Mouse (Mus musculus): ENCODE measurements around the gene Tmem131l. TPM values are rescaled to one million over a fixed set of nuclear protein-coding genes. Genes with fewer than 3 reads are reported as not detected.

Gene Tmem131l
- total RNA-seq (2023; ENCODE audit: inconsistent age), result 499 to 551 TPM (median 527 TPM) in 4 replicates

DNA sequence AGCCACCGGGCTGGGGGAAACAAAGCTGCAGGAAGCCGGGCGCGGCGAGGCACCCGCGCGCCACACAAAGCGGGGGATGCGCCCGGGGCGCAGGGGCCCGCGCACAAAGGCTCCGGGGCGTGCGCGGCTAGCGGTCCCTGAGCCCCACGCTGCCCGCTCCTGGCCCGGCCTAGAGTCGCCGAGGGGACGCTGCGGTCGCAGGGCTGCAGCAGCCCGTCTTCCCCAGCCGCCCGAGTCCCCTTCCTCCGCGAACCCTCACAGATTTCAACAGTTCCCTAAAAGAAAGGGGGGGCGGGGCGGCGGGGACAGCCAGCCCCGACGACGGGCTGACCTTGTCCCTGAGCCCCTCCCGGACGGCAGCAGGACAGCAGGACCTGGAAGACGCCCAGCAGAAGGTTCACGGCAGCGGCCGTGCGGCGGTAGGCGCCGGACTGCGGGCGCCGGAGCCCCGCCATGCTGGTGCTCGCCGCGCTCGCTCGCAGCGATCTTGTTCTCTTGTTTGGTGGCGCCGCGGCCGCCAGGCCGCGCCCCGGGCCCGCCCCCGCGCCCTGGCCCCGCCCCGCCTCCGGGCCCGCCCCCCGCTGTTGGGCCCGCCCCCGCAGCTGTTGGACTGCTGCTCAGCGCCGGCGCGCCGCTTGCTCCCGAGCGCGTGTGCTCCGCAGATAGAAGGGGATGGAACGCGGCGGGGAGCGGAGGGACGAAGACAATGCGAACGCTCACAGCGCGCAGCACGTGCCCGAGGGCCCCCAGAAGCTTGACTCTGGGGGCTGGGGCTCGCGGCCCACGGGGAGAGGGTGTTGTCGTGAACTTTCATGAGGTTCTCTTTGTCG is at the start of gene Tmem131l:
TSS of gene Tmem131l (minus strand) at position 530 of the 830 bp plus-strand sequence.

Other genes starting within 250 kb of the Tmem131l start
- 7.4 to 9.1 TPM (median 8.3 TPM) in 4 replicates for gene Tlr2, start 198.4 kb downstream of the Tmem131l start, total RNA-seq (2023; ENCODE audit: inconsistent age)
- gene Mnd1, start 115.6 kb upstream of the Tmem131l start, total RNA-seq (2023; ENCODE audit: inconsistent age), result 1.0 to 3.2 TPM (median 1.2 TPM) in 4 replicates
- not detected in 4 replicates for gene Gm6525, start 133.9 kb upstream of the Tmem131l start, total RNA-seq (2023; ENCODE audit: inconsistent age)

Data from B cell, adult (primary cell).